In genomic region chr6:5005491-5006275, GRCm38 (mm10) we compare ENCODE assay signal across 9 mouse cellular contexts.
DNase-seq lines count a peak whose midpoint lies in the region; ATAC-seq and TF ChIP-seq lines count a peak whose summit lies in the region.
"Had no signal": no experiment of that assay in that cellular context is flagged by ENCODE, and none has a peak within 500 bp of the region (broad histone marks: within the 10 kb centered on the region; RNA-seq: fewer than 3 reads in every experiment).

No protein-coding gene starts in this region.

- no peaks in the 10 kb centered on the region; the same call in 1 of the 2 replicates for H3K4me1 ChIP-seq in lung, postnatal 0 days (ENCODE audit: insufficient read depth, low read depth, low read length)
- H3K4me1 ChIP-seq in lung, adult 2 months (ENCODE audit: control insufficient read depth, insufficient read depth, low read length), result 0 out of 2 replicates have a peak, but pooled peaks cover 2% of the 10 kb centered on the region
- H3K4me1 ChIP-seq in forebrain, embryonic 14.5 days (ENCODE audit: control insufficient read depth, insufficient read depth, low read length), result peaks cover under 1% of the 10 kb centered on the region; the same call in 1 of the 2 replicates

- WGBS in lung, postnatal 0 days, result 46% methylated on average over 22 of the region's 22 CpGs
- WGBS in lung, adult 2 months, result 61% methylated on average over 22 of the region's 22 CpGs
- 62% methylated on average over 22 of the region's 22 CpGs for WGBS in forebrain, embryonic 14.5 days

- DNase-seq in lung, postnatal 0 days (ENCODE audit: low spot score), result no peak
- no peak for DNase-seq in lung, adult 2 months
- DNase-seq in cerebellum, adult 8-10 months, result peak; percentile 74
- peak; percentile 23 to 25 for DNase-seq in heart, postnatal 36 days
- no peak for DNase-seq in forebrain, embryonic 14.5 days (ENCODE audit: low spot score)
- no peak for DNase-seq in lung, adult 18-20 months
- DNase-seq in layer of hippocampus, adult 8-10 months (ENCODE audit: low spot score in 2 of 2), result no peak

- no peak for ATAC-seq in lung, postnatal 0 days
- no peak for ATAC-seq in forebrain, embryonic 14.5 days

- H3K9ac ChIP-seq in lung, postnatal 0 days (replicated peaks; ENCODE audit: low read depth), result no peak overlapping the region
- H3K9ac ChIP-seq in forebrain, embryonic 14.5 days (ENCODE audit: low read length), result no peak overlapping the region
- H3K9ac ChIP-seq: hindbrain, embryonic 15.5 days had no signal

- peak overlapping the region; percentile 27; the same call in 1 of the 2 replicates for H3K4me2 ChIP-seq in lung, postnatal 0 days (replicated peaks; ENCODE audit: low read depth, low read length)
- H3K4me2 ChIP-seq in myocyte (ENCODE audit: low read depth), result peak overlapping the region; percentile 34
- no peak overlapping the region for H3K4me2 ChIP-seq in forebrain, embryonic 14.5 days (ENCODE audit: low read length)
- H3K4me2 ChIP-seq: hindbrain, embryonic 15.5 days had no signal

- no peak overlapping the region for H3ac ChIP-seq in myocyte (ENCODE audit: control insufficient read depth, insufficient read length)

- intact Hi-C loops in heart, postnatal 36 days (cut with DNase I), result no loop called here

- H3K36me3 ChIP-seq in lung, postnatal 0 days (ENCODE audit: insufficient read depth, low read length), result no peaks in the 10 kb centered on the region
- H3K36me3 ChIP-seq in myocyte (ENCODE audit: control insufficient read depth, insufficient read depth), result no peaks in the 10 kb centered on the region
- no peaks in the 10 kb centered on the region for H3K36me3 ChIP-seq in forebrain, embryonic 14.5 days (ENCODE audit: control insufficient read depth, insufficient read depth, low read length)
- H3K36me3 ChIP-seq: hindbrain, embryonic 15.5 days had no signal

- H3K4me3 ChIP-seq in lung, postnatal 0 days (ENCODE audit: low read depth, low read length), result no peak overlapping the region
- no peak overlapping the region for H3K4me3 ChIP-seq in lung, adult 2 months (replicated peaks; ENCODE audit: extremely low read depth, low read depth, low read length)
- H3K4me3 ChIP-seq in myocyte, result no peak overlapping the region
- no peak overlapping the region for H3K4me3 ChIP-seq in forebrain, embryonic 14.5 days (ENCODE audit: low read depth, low read length)
- H3K4me3 ChIP-seq: hindbrain, embryonic 15.5 days had no signal

- TF ChIP-seq EP300 in lung, postnatal 0 days (IDR thresholded peaks at IDR 0.05), result no peak

- H3K79me2 ChIP-seq in myocyte (ENCODE audit: control insufficient read depth, insufficient read depth), result no peaks in the 10 kb centered on the region

- no peak for TF ChIP-seq CTCF in lung, postnatal 0 days (IDR thresholded peaks at IDR 0.05)
- no peak for TF ChIP-seq CTCF in lung, adult 2 months (IDR thresholded peaks at IDR 0.05; ENCODE audit: insufficient read depth, low read length)

- no peak for TF ChIP-seq POLR2A in lung, adult 2 months (IDR thresholded peaks at IDR 0.05; ENCODE audit: borderline replicate concordance, extremely low read depth, low read depth, low read length)
- no peak for TF ChIP-seq POLR2A in myocyte (IDR thresholded peaks at IDR 0.05; ENCODE audit: insufficient read length, low read depth)

- no peak overlapping the region for H3K27ac ChIP-seq in lung, postnatal 0 days (ENCODE audit: low read length)
- H3K27ac ChIP-seq in forebrain, embryonic 14.5 days (ENCODE audit: low read depth, low read length), result no peak overlapping the region
- H3K27ac ChIP-seq: hindbrain, embryonic 15.5 days had no signal

- no peaks in the 10 kb centered on the region for H3K9me3 ChIP-seq in lung, postnatal 0 days (ENCODE audit: low read length)
- no peaks in the 10 kb centered on the region for H3K9me3 ChIP-seq in forebrain, embryonic 14.5 days (replicated peaks; ENCODE audit: control insufficient read depth, low read length)
- H3K9me3 ChIP-seq: hindbrain, embryonic 15.5 days had no signal

- no peaks in the 10 kb centered on the region for H3K27me3 ChIP-seq in lung, postnatal 0 days (replicated peaks; ENCODE audit: insufficient read depth, low read length)
- no peaks in the 10 kb centered on the region for H3K27me3 ChIP-seq in myocyte (ENCODE audit: control insufficient read depth, insufficient read depth, insufficient read length)
- H3K27me3 ChIP-seq in forebrain, embryonic 14.5 days (replicated peaks; ENCODE audit: control insufficient read depth, insufficient read depth, low read length), result no peaks in the 10 kb centered on the region
- H3K27me3 ChIP-seq: hindbrain, embryonic 15.5 days had no signal

TF ChIP-seq in myocyte, 11 proteins besides CTCF, POLR2A, EP300 and RAD21:
- TF ChIP-seq TCF3 (IDR thresholded peaks at IDR 0.05; ENCODE audit: insufficient read length, low read depth), result no peak
- no peak for TF ChIP-seq MYOG (IDR thresholded peaks at IDR 0.05; ENCODE audit: control insufficient read depth in 1 of 3, insufficient read depth in 1 of 3, insufficient read length in 2 of 3, low read depth in 2 of 3)
- TF ChIP-seq E2F4 (IDR thresholded peaks at IDR 0.05; ENCODE audit: insufficient read depth), result no peak
- no peak for TF ChIP-seq CEBPB (IDR thresholded peaks at IDR 0.05; ENCODE audit: insufficient read depth, poor library complexity, severe bottlenecking)
- no peak for TF ChIP-seq SRF (IDR thresholded peaks at IDR 0.05; ENCODE audit: control insufficient read depth, insufficient read length, low read depth)
- no peak for TF ChIP-seq MYOD1 (IDR thresholded peaks at IDR 0.05; ENCODE audit: control insufficient read depth in 1 of 3, insufficient read length in 2 of 3, low read depth in 2 of 3)
- no peak for TF ChIP-seq REST (IDR thresholded peaks at IDR 0.05; ENCODE audit: insufficient read depth, insufficient read length)
- TF ChIP-seq TCF12 (IDR thresholded peaks at IDR 0.05; ENCODE audit: insufficient read depth, poor library complexity, severe bottlenecking), result no peak
- no peak for TF ChIP-seq USF1 (IDR thresholded peaks at IDR 0.05; ENCODE audit: low read depth)
- TF ChIP-seq POLR2AphosphoS2 (IDR thresholded peaks at IDR 0.05; ENCODE audit: insufficient read length, low read depth), result no peak
- no peak for TF ChIP-seq MAX (IDR thresholded peaks at IDR 0.05; ENCODE audit: low read depth)

Comparison
In these comparisons a context has a peak if more than half of its experiments do, and no peak if none do; other contexts are left out.
1. DNase-seq: peak in cerebellum, adult 8-10 months (single experiment) and heart, postnatal 36 days (2 of 2); none in lung, postnatal 0 days (single experiment), lung, adult 2 months (single experiment), forebrain, embryonic 14.5 days (single experiment), lung, adult 18-20 months (0 of 2) and layer of hippocampus, adult 8-10 months (0 of 2).